Mouse (Mus musculus) E14TG2a.4 (cell line): ENCODE data around the gene Dock2.

Source experiments
- CTCF ChIP-seq: conservative IDR thresholded peaks from 2 replicates; pipeline ENCODE4 v1.5.1; 2014; ENCODE audit warnings: low read length
- NANOG ChIP-seq: IDR thresholded peaks from 2 replicates; pipeline ENCODE4 v1.6.1; 2014; ENCODE audit warnings: borderline replicate concordance, low read length, mixed read lengths

- TF ChIP-seq CTCF (no peak), NANOG (no peak)
These were observed 602.2 kb downstream of the Dock2 start for GRCm38 (mm10) chr11:34181214-34182117.
